Mouse (Mus musculus): Measurements from ENCODE around the gene Fam19a1.

The Fam19a1 gene

DNA sequence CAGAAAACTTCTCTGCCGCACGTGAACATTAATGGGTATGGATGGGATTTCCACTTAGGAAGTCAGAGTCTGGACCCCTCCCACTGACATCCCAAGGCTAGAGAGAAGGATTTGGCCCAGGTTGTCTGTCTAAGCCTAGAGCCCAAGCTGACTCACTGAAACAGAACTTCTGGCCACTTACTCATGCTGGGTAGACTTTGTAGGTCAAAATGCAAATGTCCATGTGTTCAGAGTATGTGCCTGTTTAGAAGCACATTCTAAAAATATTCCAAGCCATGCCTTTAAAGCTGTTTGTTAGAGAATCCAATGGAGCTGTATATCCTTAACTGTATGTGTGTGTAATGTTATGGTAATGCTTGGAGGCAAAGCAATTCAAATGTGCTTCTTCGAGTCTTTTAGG is 145.7 kb downstream of the Fam19a1 start:
- no peak for DNase-seq (ENCODE audit: low spot score)

DNA sequence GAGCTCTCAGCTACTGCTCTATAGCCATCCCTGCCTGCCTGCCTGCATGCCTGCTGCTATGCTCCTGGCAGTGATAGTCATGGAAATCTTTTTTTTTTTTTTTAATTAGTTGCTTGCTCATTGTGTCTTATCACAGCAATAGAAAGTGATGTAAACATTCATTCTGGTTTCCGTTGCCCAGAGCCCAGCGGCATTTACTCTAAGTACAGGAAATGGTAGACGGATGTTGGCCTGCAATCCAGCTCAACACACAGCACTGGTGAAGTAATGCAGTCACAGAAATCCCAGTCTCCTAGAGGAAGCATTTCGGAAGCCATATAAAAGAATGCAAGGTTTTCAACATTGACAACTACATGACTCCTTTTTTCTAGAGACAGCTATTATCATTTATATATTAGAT is 153.5 kb downstream of the Fam19a1 start:
- DNase-seq (ENCODE audit: low spot score) = no peak

DNA sequence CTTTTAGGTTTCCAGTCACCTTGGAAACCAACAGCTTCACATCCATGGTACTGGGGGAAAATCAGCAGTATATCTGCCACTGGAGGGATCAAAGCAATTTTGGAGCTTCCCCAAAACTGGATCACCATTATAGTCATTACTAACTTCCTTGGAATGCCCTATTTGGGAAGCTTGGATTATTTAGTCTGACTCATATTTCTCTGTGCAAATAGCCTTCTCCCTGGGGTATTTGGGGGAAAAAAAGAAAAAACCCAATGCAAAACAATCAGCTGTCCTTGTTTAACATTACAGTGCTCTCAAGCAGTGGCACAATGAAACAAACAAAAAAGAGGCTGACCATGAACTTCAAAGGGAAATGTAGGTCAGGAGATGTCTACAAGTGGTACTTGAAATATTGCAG is 155.8 kb downstream of the Fam19a1 start:
- no peak for DNase-seq (ENCODE audit: low spot score)

DNA sequence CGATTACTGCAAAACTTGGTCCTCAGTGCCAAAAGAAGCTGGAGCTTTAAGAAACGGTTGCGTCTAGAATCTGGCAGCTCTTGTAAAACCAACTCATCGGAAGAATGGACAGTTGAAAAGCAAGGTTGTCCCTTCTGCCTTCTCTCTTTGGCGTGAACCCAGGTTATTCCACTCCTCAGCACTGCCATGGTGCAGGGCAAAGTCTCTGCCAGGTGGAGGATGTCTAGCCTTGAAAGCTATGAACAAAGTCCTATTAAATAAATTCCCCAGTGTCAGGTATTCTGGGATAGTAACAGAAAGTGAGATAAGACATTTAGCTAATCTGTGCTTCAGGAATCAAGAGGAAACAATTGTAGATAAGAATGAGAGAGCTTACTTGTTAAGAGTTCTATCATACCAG is 157.5 kb downstream of the Fam19a1 start:
- no peak for DNase-seq (ENCODE audit: low spot score)

DNA sequence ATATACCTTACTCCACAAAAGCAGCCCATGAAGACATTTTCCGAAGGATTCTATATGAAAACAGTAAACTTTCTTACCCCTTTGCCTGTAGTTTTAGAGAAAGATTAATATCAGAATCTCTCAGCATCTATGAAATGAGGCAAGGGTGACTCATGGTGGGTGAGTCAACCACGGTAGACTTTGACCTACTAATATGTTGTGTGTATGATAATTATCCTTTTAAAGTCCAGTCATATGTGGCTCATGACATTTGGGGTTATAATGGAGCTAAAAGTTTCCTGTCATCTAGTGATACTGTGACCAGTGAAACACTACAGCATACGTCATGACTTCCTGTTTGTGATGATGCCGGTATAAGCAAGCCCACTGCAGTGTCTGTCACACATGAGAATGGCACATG is 170.8 kb downstream of the Fam19a1 start:
- DNase-seq (ENCODE audit: low spot score) = no peak

DNA sequence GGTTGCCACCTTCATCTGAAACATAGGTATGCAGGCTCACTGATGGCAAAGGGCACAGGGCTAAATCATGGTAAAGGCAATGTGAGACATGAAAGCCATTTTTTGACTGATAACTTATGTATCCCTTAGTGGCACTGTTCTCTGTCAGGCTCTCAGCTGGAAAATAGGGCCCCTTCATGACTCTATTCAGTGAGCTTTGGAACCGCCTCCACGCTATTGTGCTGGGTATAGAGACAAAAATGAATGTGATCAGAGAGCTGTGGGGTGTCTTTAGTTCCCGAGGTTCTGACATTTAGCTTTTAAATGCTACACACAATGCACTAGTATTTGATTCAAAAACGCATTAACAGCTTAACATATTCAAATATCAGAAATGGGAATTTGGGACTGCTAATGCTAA is 171.6 kb downstream of the Fam19a1 start:
- no peak for DNase-seq (ENCODE audit: low spot score)

DNA sequence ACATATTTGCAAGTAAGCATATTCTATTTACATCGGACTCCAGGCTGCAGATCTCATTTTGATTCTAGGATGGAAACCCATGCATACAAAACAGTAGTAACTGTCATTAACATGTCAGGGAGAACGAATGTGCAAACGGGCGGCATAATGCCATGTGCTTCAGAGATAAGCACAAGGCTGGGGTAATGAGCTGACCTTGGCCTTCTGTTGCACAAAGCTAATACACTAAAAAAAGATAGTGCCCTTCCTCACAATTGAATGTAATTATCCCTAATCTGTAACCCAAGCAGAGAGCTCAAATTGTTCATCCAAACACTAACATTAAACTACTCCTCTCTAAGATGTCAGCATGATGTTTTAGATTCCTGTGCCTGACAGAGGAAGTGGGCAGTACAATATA is 173.3 kb downstream of the Fam19a1 start:
- DNase-seq (ENCODE audit: low spot score) = no peak

DNA sequence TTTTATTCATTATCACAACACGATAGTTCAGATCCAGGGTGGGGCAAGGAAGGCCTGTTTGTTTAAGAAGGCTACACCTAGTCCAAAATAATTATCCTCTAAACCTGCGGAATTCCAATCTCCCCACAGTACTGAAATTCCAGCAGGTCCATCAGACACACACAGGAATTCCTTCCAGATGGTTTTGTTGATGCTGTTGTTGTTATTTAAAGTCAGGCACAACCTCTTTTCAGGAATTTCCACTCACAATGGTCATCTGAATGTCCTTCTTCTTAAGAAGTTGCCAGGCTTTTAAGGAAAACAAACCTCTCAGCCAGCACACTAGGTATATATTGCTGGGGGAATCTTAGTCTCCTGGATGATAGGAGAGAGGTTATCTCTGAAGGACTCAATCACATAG is 174.4 kb downstream of the Fam19a1 start:
- no peak for DNase-seq (ENCODE audit: low spot score)

DNA sequence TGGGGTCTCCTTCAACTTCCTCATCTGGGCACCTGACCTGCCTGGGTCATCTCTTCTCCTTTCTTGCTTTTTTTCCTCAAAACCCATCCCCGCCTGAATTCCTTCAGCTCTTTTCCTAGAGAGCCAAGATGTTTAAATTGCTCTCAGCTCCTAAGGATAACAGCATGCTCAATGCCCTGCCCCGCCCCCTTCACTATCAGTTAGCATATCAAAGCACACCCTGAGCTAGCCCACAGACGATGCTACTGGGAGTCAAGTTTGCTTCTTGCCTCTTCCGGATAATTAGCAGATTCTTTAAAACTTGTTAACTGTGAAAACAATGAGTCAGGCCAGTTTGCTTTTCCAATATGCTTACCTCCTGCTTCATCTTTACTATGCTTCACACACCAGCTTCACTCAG is 176.7 kb downstream of the Fam19a1 start:
- no peak for DNase-seq (ENCODE audit: low spot score)

DNA sequence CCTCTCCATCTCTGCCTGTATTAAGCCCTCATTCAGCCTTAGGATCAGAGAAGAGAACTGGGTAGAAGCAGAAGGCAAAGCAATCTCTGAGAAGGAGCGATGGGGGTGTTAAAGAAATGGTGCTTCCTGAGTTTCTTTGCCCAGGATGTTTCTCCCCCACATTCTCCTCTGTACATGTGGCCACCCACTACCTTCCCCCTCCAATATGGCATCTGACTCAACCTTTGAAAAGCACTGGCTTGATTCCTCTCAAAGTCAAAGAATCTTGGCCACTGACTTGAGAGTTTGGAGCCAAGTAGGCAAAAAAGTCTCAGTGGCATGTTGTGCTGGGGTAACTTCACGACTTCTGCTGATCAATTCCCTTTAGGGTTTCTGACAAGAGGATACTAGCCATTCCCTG is 234.5 kb downstream of the Fam19a1 start:
- DNase-seq (ENCODE audit: low spot score) = no peak

DNA sequence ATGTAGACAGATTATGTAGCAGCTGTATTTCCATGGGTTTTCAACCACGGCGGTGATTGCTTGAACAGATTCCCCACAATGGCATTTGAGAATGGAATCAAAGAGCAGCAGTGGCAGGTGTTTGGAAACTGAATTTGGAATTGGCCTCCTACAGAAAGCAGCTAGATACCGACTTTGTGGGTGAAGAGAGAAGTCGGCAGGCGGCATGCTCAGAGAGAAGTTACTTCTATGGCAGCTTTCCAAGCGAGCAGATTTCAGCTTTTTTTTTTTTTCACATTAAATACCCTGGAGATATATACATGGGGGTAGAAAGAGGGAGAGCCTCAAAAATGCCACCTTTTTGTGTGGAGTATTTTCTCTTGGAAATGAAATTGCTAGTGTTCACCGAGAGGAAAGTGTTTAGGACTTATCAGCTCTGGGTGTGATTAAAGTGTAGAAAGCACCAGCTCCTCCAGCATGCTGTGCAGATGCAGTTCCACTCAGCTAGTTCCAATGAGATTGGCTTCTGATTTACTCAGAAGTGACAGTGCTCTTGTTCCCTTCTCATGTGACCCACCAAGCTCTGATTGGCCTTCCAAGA is 236.6 kb downstream of the Fam19a1 start:
- DNase-seq (ENCODE audit: low spot score) = no peak

DNA sequence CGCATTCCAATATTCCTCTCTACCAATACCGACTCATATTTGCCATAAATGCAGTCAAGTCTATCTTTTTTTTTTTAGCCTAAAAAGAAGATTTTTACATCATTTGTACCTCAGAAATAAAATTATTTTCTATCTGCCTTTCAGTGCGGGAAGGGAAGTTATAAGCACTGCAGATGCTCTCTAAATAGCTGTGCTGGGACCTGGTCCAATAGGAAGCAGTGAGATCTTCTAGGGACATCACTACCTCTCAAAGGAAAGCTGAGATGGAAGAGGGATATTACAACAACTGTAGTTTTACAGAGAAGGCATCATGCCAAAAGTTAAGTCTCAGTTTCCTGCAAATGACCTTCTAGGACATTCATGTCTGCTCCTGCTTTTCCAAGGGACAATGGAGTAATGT is 256.6 kb downstream of the Fam19a1 start:
- no peak for DNase-seq (ENCODE audit: low spot score)

DNA sequence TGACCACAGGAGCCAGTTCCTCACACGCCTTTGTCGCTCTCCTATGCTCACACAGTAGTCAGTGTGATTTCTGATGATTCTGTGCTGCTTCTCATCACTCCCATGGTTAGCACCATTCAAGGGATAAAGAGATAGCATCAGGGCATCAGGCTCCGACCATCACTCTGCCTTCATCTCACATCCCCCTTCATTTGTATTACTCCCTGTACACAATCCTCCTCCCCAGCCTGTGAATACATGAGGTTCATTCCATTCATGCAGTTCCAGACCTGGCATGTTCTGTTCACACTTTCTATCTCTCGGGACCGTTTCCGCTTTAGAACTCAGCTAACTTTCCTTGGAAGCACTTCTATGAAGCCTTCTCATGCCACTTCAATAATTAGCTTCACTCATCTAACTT is 259.9 kb downstream of the Fam19a1 start:
- DNase-seq (ENCODE audit: low spot score) = no peak

DNA sequence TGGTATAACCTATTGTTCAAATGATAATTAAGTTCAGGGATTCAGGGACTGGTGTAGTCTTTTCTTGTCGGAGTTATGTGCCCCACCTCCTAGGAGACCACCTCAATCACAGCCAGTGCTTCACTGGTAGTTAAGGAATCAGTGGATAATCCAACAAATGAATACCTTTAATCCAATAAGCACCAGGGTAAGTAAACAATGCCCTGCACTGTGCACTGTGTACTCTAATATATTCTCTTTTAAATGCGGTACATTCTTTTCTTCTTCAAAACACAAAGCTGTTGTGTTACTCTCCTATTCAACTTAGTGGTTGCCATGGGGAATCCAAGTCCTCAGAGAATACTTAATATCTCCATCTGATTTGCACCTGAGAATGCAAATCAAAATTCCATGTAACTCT is 260.3 kb downstream of the Fam19a1 start:
- DNase-seq (ENCODE audit: low spot score) = no peak

DNA sequence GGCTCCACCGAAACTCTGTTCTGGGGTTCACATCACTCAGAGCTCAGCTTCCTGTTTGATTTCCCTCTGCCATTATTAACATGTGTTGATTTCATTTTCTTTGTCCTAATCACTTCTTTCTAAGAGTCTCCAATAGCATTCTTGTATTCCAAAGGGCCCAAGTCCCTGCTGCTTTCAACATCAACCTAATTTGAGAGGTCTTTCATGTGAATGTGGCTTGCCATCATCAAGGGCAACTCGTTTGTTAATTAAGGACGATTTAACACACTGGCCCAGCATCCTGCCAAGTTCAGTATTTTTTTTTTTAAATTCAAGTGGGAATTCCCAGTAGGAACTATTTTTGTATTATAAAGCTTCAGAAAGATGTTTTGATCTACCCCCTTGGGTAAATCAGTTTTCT is 263.8 kb downstream of the Fam19a1 start:
- DNase-seq (ENCODE audit: low spot score) = no peak

DNA sequence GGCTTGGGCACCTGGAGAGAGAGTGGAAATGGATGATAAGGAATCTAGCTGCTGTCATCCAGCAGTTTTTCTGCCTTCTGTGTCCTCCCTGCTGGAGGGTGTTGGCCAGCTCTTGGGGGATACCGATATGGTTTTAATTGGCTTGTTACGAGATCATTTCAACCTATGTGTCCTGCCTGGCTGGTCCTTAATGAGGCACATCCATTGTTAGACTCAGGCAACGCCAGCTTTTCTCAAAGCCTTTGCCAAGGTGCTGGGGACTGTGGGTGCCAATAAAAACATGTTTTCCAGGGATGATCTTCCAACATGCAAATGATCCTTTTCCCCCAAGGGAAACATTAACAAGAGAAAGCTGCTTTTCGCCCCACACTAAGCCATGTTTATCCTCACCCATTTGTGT is 266.3 kb downstream of the Fam19a1 start:
- no peak for DNase-seq (ENCODE audit: low spot score)

DNA sequence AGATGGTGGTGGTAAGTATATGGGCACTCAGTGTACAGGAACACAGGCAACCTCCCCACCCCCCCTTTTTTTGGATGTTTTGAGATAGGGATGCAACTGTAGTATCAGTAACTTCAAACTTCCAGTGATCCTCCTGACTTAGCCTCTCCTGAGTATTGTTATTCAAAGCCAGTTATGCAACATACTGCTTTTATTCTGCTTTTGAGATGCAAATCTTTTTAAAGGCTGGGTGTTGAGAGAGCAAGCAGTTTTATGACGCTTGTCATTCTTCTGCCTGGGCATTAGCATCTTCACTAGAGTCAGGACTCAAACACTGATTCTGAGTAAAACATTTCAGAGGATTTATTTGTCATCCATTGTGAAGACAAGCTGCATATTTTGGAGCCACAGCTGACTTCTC is 271.5 kb downstream of the Fam19a1 start:
- no peak for DNase-seq (ENCODE audit: low spot score)

DNA sequence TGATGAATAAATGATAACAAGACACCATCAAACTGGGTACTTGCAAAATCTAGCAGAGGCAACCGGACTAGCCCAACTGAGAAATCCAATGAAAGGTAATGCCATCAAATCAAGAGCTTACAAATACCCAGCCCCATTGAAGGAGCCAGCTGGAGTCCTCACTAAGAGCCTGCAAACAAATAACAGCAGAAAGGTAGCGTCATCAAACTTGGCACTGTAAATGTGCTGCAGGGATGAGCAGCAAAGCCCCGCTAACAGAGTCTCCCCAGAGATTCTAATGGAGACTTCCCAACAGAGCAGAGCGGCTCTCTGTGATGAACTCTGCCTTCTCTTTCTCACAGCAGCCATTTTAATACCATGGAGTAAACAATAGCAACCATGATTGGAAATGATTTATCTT is 305.9 kb downstream of the Fam19a1 start:
- no peak for DNase-seq (ENCODE audit: low spot score)

DNA sequence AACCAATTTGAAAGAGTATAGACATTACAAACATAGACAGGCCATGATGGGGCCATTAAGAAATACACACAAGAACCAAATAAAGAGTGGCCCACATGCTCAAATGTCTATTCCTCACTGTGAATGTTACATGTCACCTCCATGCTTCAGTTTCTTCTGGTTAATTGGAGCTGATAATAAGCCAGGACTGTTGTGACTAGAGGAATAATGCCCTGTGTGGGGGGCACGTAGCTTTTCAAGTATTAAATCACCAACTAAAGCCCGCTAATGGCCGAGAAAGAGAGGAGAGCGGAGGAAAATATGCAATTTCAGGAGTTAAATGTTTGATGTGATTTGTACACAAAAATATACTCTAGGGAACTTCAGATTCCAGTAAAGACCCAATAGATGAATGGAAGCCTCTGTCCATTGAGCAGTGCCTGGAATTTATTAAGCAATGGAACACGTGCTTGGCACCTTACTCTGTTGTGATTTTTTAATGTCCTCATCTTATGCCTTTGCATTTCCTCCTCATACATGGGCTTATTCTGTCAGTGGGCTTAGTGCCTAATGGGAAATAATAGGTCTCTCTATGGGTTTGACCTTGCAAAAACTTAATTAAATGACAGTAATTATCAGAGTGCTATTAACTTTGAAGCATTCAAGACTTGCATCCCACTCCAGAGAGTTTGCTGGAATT is 306.9 kb downstream of the Fam19a1 start:
- no peak for DNase-seq (ENCODE audit: low spot score)

DNA sequence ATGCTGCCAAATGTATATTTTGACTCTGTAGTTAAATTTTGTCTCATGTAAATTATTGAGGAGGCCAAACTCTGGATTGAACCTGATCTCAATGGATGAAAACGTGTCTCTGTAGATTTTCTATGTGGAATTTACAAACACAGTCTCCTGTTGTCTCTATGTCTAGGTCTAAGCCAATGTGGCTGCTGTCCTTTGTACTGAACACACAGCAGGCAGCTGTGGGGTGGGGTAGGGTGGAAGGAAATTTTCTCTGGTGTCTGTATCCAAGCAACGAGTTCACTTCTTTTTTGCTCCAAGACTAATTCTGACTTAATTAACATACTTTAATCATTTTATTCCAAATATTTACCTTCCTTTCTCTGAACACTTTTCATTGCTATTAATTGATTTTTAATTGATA is 307.6 kb downstream of the Fam19a1 start:
- no peak for DNase-seq (ENCODE audit: low spot score)

DNA sequence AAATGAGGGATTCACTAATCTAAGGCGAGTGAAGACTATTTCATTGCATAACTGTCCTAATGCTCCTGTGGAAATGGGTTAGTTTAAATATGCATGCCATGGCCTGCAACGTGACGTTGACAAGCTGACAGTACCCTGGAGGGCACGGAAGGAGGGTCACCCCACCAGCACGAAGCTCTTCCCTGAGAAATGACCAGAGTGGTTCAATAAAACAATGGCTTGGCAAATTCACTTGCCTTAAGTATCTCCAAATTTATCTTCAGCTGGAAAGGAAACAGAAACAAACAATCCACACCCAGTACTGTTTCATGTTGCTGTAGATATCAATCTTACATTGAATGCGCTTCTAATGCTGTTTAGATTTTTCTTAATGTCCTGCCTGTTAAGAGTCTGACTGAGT is 316.4 kb downstream of the Fam19a1 start:
- DNase-seq (ENCODE audit: low spot score) = no peak

DNA sequence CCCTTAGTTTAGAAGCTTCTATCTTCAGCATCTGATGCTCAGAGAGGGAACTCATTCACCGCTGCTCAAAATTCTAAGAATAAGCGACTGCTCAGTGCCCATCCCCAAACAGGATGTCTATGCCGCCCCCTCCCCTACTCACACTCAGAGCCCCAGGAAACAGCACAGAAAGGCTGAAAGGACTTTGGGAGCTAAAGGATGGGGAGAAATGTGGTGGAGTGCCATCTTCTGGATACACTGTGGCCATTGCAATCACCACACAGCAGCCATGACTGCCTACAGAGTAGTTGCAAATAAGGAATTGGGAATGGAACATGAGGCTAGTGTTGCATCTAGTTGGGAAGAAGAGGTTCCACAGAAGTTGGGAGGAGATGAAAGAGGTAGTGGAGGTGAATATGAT is 319.4 kb downstream of the Fam19a1 start:
- no peak for DNase-seq (ENCODE audit: low spot score)

DNA sequence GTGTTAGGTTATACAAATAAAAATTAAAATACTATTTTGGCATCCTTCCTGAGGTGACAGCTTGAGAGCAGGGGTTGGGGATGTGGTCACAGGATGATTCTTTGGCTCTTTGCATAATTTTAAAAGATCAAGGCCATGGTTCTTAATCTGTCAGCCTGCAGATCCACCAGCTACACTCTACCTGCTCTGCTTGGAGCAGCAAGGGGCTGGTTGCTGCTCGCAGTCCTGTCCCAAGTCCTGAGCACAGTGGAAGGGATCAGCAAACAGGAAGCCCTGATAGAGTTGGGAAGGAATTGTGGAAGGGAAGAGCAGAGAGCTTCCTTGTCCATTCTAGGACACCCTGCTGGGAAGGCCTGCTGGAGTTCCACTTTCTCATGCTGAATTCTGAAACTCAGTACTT is 320.9 kb downstream of the Fam19a1 start:
- no peak for DNase-seq (ENCODE audit: low spot score)

DNA sequence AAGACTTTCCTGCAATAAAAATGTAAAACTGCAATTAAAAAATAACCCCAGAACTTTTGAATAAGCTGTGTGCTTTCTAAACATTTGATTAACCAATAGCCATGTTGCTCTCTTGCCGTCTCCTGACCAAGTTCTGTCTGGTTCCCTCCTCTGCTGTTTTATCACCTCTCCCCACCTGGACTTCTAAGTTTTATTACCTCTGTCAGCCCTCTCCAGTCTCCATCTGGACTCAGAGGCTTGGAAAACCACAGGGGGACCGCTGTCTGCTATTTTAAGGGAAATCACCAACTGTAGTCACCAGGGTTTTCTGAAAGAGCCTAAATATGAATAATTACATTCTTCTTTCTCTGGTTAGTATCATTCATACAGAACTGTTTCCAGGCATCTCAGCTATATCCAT is 322.6 kb downstream of the Fam19a1 start:
- no peak for DNase-seq (ENCODE audit: low spot score)

DNA sequence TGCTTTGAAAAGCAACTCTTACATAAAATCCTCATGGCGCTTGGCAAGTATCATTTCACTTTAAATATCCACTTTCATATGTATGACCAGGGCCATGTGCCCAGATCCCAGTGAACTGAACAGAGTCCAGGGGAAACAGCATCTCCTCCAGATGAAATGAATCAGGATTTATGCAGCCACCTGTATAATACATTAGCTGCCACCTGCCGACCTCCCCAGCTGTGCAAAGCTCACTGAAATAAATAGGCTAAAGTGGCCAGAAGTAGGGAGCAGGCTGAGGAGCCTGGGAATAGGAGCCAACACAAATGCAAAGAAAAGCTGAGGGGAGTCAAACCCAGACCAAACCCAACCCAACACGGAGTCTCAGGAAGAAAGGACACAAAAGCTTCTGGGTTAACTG is 324.9 kb downstream of the Fam19a1 start:
- DNase-seq (ENCODE audit: low spot score) = no peak

Measured in c-Kit-positive CD71-positive TER-119-positive erythroid progenitor cells, embryonic 14.5 days (primary cell).